Mouse (Mus musculus) lung, postnatal 25 days (tissue): Measurements from ENCODE around the gene Usp25.

Experiments
- DNase-seq: peaks from one replicate; pipeline ENCODE4 v3.0.0; 2022; ENCODE audit warnings: low spot score

Usp25 gene

GRCm38 (mm10) chr16:77034751-77035150 is 21.2 kb downstream of the Usp25 start:
- no peak for DNase-seq

GRCm38 (mm10) chr16:77041573-77041972 is 28.1 kb downstream of the Usp25 start:
- DNase-seq, result peak; percentile 28

GRCm38 (mm10) chr16:77043499-77043898 is 30.0 kb downstream of the Usp25 start:
- DNase-seq, result no peak

GRCm38 (mm10) chr16:77054184-77054583 is 40.7 kb downstream of the Usp25 start:
- DNase-seq, result no peak

GRCm38 (mm10) chr16:77055519-77056159 is 42.1 kb downstream of the Usp25 start:
- DNase-seq, result no peak

GRCm38 (mm10) chr16:77056160-77056520 is 42.6 kb downstream of the Usp25 start:
- DNase-seq, result no peak

- DNase-seq, result no peak
Measured at GRCm38 (mm10) chr16:77058567-77058966, 45.1 kb downstream of the Usp25 start.

GRCm38 (mm10) chr16:77060166-77060565 is 46.7 kb downstream of the Usp25 start:
- peak; percentile 77 for DNase-seq

GRCm38 (mm10) chr16:77063916-77064315 is 50.4 kb downstream of the Usp25 start:
- no peak for DNase-seq

- DNase-seq, result no peak
Measured at GRCm38 (mm10) chr16:77076954-77077735, 63.6 kb downstream of the Usp25 start.

- DNase-seq, result no peak
Measured at GRCm38 (mm10) chr16:77077736-77078005, 64.2 kb downstream of the Usp25 start.

- peak; percentile 18 for DNase-seq
Measured at GRCm38 (mm10) chr16:77084071-77084470, 70.6 kb downstream of the Usp25 start.

- DNase-seq, result no peak
Measured at GRCm38 (mm10) chr16:77089806-77090205, 76.3 kb downstream of the Usp25 start.

- peak; percentile 7 for DNase-seq
Measured at GRCm38 (mm10) chr16:77093526-77093925, 80.0 kb downstream of the Usp25 start.

GRCm38 (mm10) chr16:77095017-77095551 is 81.6 kb downstream of the Usp25 start:
- no peak for DNase-seq

- DNase-seq, result peak; percentile 42
Measured at GRCm38 (mm10) chr16:77099018-77099869, 85.7 kb downstream of the Usp25 start.

GRCm38 (mm10) chr16:77103637-77104264 is 90.2 kb downstream of the Usp25 start:
- no peak for DNase-seq

- DNase-seq, result no peak
Measured at GRCm38 (mm10) chr16:77111268-77111667, 97.8 kb downstream of the Usp25 start.

GRCm38 (mm10) chr16:77125908-77126307 is 112.4 kb downstream of the Usp25 start:
- no peak for DNase-seq

- no peak for DNase-seq
Measured at GRCm38 (mm10) chr16:77128683-77129082, 115.2 kb downstream of the Usp25 start.

GRCm38 (mm10) chr16:77133055-77133454 is 119.5 kb downstream of the Usp25 start:
- no peak for DNase-seq

GRCm38 (mm10) chr16:77140651-77141050 is 127.1 kb downstream of the Usp25 start:
- DNase-seq, result no peak
